Mouse (Mus musculus): ENCODE results near the gene Sntg2. TPM values are rescaled to one million over a fixed set of nuclear protein-coding genes. Genes with fewer than 3 reads are reported as not detected.

The Sntg2 gene
- 1.4 TPM for polyA plus RNA-seq (2014; fragmentation: Illumina TruSeq; extraction: RNeasy Lipid Tissue Mini Kit (QIAGEN cat#74804); ENCODE audit: insufficient read depth, low read depth, low replicate concordance)

DNA sequence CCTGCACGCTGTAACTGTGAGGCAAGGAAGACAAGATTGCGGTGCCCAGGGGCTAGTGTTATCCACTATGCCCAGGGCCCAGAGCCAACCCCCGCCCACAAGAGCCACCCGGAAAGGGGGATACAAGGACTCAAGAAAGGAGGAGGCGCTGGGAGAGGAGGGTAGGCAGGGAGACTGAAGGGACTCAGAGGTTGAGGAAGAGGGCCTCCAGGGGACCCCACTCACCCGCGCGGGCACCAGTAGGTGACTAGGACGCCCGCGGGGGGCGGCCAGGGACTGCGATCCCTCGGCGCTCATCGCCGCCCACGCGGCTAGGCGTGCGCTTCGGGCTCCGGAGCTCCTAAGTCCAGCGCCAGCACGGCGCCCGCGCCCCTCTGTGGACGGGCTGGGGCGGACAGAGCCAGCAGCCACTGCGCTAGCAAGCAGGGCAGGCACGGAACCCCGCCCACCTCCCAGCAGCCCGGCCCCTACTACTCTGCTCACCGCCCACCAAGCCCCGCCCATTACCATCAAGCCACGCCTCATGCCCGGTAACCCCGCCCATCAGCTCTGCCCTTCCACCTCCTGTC is at the start of gene Sntg2:
TSS of gene Sntg2 (minus strand) at position 443 of the 569 bp plus-strand sequence.

DNA sequence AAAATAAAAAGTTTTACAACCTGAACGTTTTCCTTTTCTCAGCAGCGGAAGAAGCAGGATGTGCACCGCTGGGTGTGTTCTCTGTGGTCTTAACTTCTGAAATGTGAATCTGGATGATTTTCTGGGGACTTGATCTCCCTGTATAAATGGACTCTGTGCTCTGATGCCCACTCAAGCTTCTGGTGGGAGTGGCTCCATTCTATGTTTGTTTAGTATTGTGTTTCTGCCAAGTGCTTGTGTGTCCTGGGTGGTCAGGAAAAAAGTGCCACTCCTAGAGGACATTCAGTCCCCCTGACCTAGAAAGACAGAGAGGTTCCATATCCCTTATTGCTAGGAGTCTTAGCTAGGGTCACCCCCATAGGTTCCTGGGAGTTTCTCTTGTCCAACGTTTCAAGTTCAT is 240.7 kb downstream of the Sntg2 start, which contains the start of gene Tpo:
TSS of gene Tpo (minus strand) at position 101 of the 400 bp plus-strand sequence.

Other genes starting within 250 kb of the Sntg2 start
- gene Tpo, start 240.8 kb downstream of the Sntg2 start, polyA plus RNA-seq (2014; fragmentation: Illumina TruSeq; extraction: RNeasy Lipid Tissue Mini Kit (QIAGEN cat#74804); ENCODE audit: insufficient read depth, low read depth, low replicate concordance): not detected
- 17.5 TPM for gene Tmem18, start 211.1 kb upstream of the Sntg2 start, polyA plus RNA-seq (2014; fragmentation: Illumina TruSeq; extraction: RNeasy Lipid Tissue Mini Kit (QIAGEN cat#74804); ENCODE audit: insufficient read depth, low read depth, low replicate concordance)